Mouse (Mus musculus): ENCODE measurements at regions not wholly inside any gene's neighbourhood (a gene's known extent, or its start where the extent isn't known, plus 50 kb on each side); places are given as distances from the start of the nearest gene placed in this dataset.

DNA sequence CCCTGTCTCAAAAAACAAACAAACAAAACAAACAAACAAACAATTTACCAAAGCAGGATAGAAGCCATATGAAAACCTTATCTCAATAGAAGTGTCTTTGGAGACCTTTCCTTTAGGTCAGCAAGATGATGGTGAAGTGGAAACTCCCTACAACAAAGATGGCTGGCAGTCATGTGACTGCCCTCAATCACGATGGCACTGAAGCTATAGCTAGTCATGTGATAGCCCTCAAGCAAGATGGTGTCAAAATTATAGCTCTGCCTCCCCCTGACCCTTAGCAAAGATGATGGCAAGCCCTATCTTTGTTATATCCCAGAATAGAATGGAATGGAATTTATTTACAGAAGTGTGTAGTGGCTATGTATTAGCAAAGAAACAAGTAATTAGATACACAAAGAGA is 423.2 kb downstream of the 1810013L24Rik start:
- TF ChIP-seq CTCF (IDR thresholded peaks at IDR 0.05; ENCODE audit: low read depth): no peak
- no peak overlapping the region for H3K4me3 ChIP-seq (ENCODE audit: low read depth, low read length)
- H3K4me1 ChIP-seq (replicated peaks; ENCODE audit: control insufficient read depth, insufficient read depth, low read length): no peaks in the 10 kb centered on the region
- no peaks in the 10 kb centered on the region for H3K27me3 ChIP-seq (replicated peaks; ENCODE audit: control insufficient read depth, insufficient read depth, low read length)
- no peak overlapping the region for H3K9ac ChIP-seq (ENCODE audit: low read depth, low read length)
- H3K4me2 ChIP-seq (replicated peaks; ENCODE audit: low read depth): no peak overlapping the region
- no peaks in the 10 kb centered on the region for H3K9me3 ChIP-seq (ENCODE audit: control insufficient read depth)
- H3K36me3 ChIP-seq (ENCODE audit: control insufficient read depth, insufficient read depth): no peaks in the 10 kb centered on the region
- no peak overlapping the region for H3K27ac ChIP-seq (ENCODE audit: low read depth, low read length)
- ATAC-seq: no peak
- 85% methylated on average over 1 of the region's 1 CpGs for WGBS

DNA sequence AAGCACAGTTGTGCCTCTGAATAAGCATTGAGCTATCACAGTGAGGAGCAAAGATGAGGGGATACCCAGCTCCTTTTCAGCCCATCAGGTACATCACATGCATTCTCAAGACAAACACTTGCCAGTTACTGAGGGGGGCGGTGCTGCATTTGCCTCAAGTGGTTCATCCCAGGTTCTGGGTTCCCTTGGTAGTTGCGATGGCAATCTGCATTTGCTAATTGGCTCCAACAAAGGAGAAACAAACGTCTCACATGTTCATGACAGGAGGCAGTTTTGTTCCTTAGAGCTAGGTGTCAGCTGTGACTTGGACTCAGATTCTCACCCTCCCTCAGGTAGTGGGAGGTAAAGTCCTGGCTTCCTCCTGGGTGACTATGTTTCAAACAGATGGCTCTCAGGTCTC is 425.5 kb downstream of the 1810013L24Rik start:
- no peak for TF ChIP-seq CTCF (IDR thresholded peaks at IDR 0.05; ENCODE audit: low read depth)
- no peaks in the 10 kb centered on the region for H3K36me3 ChIP-seq (ENCODE audit: control insufficient read depth, insufficient read depth)
- H3K27me3 ChIP-seq (replicated peaks; ENCODE audit: control insufficient read depth, insufficient read depth, low read length): no peaks in the 10 kb centered on the region
- no peaks in the 10 kb centered on the region for H3K4me1 ChIP-seq (replicated peaks; ENCODE audit: control insufficient read depth, insufficient read depth, low read length)
- H3K9me3 ChIP-seq (ENCODE audit: control insufficient read depth): no peaks in the 10 kb centered on the region
- no peak for ATAC-seq
- no peak overlapping the region for H3K4me3 ChIP-seq (ENCODE audit: low read depth, low read length)
- no peak overlapping the region for H3K4me2 ChIP-seq (replicated peaks; ENCODE audit: low read depth)
- H3K9ac ChIP-seq (ENCODE audit: low read depth, low read length): no peak overlapping the region
- H3K27ac ChIP-seq (ENCODE audit: low read depth, low read length): no peak overlapping the region
- WGBS: 55% methylated on average over 3 of the region's 3 CpGs

DNA sequence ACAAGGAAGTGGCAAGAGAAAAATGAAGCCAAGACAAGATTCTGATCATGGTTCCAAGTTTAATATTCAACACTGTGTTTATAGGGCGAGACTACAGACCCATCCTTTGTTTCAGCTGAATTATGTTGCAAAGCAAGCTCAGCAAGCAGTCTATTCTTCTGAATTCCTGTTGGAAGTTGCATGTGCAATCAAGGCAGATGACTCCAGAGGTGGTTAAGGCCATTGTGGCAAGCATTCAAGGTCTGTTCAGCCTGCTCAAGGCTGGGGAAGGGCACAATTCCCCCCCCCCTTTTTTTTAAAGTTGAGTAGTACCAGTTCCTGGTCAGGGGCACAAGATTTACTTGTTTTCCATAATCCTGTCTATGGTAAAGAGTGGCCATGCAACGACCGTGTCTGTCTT is 431.1 kb downstream of the 1810013L24Rik start:
- H3K4me3 ChIP-seq (ENCODE audit: low read depth, low read length): no peak overlapping the region
- no peaks in the 10 kb centered on the region for H3K36me3 ChIP-seq (ENCODE audit: control insufficient read depth, insufficient read depth)
- ATAC-seq: no peak
- WGBS: 88% methylated on average over 3 of the region's 3 CpGs
- no peak for TF ChIP-seq CTCF (IDR thresholded peaks at IDR 0.05; ENCODE audit: low read depth)
- H3K4me1 ChIP-seq (replicated peaks; ENCODE audit: control insufficient read depth, insufficient read depth, low read length): no peaks in the 10 kb centered on the region
- H3K27me3 ChIP-seq (replicated peaks; ENCODE audit: control insufficient read depth, insufficient read depth, low read length): no peaks in the 10 kb centered on the region
- H3K27ac ChIP-seq (ENCODE audit: low read depth, low read length): no peak overlapping the region
- H3K9me3 ChIP-seq (ENCODE audit: control insufficient read depth): no peaks in the 10 kb centered on the region
- no peak overlapping the region for H3K9ac ChIP-seq (ENCODE audit: low read depth, low read length)
- H3K4me2 ChIP-seq (replicated peaks; ENCODE audit: low read depth): no peak overlapping the region

DNA sequence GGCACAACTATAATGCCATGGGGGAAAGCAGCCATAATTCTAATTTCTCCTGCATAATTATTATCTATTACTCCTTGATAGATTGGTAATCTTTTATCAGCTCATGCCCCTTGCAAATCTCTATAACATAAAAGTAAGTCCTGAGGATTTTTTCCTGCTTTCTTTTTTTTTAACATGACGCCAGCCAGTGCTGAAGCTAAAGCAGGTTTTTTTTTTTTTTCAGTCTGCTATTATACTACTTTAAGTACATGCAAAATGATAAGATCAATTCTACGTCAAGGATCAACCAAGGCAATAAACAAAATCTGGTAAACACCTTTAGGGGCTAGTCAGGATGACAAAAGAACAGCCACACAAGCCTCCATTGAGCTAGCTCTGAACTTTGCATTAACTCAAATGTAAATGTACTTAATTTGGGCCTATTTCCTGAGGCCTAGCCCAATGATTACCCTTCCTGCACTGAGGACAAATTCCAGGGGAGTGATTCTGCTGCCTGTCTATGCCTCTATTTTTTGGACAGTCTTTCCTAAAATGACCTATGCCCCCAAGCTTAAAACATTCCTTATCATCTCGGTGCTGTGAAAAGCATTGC is 434.8 kb downstream of the 1810013L24Rik start:
- H3K9me3 ChIP-seq (ENCODE audit: control insufficient read depth): no peaks in the 10 kb centered on the region
- no peak overlapping the region for H3K4me3 ChIP-seq (ENCODE audit: low read depth, low read length)
- no peaks in the 10 kb centered on the region for H3K27me3 ChIP-seq (replicated peaks; ENCODE audit: control insufficient read depth, insufficient read depth, low read length)
- H3K9ac ChIP-seq (ENCODE audit: low read depth, low read length): no peak overlapping the region
- no peaks in the 10 kb centered on the region for H3K4me1 ChIP-seq (replicated peaks; ENCODE audit: control insufficient read depth, insufficient read depth, low read length)
- H3K36me3 ChIP-seq (ENCODE audit: control insufficient read depth, insufficient read depth): no peaks in the 10 kb centered on the region
- H3K4me2 ChIP-seq (replicated peaks; ENCODE audit: low read depth): no peak overlapping the region
- TF ChIP-seq CTCF (IDR thresholded peaks at IDR 0.05; ENCODE audit: low read depth): no peak
- no peak overlapping the region for H3K27ac ChIP-seq (ENCODE audit: low read depth, low read length)
- 46% methylated on average over 3 of the region's 3 CpGs for WGBS
- no peak for ATAC-seq

DNA sequence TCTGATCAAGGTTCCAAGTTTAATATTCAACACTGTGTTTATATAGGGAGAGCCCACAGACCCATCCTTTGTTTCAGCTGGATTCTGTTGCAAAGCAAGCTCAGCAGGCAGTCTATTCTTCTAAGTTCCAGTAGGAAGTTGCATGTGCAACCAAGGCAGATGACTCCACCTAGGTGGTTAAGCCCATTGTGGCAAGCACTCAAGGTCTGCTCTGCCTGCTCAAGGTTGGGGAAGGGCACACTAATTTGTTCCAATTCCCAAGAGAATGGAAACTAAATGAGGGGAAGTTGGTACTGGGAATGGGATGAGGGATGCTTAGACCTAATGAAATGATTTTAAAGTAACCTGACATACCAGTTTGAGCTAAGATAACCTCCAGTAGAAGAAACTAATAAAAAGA is 437.3 kb downstream of the 1810013L24Rik start:
- TF ChIP-seq CTCF (IDR thresholded peaks at IDR 0.05; ENCODE audit: low read depth): no peak
- Histone ChIP-seq H3K9me3 (ENCODE audit: control insufficient read depth) (no peaks in the 10 kb centered on the region), H3K27ac (ENCODE audit: low read depth, low read length) (no peak overlapping the region), H3K4me1 (replicated peaks; ENCODE audit: control insufficient read depth, insufficient read depth, low read length) (no peaks in the 10 kb centered on the region), H3K36me3 (ENCODE audit: control insufficient read depth, insufficient read depth) (no peaks in the 10 kb centered on the region), H3K9ac (ENCODE audit: low read depth, low read length) (no peak overlapping the region), H3K27me3 (replicated peaks; ENCODE audit: control insufficient read depth, insufficient read depth, low read length) (no peaks in the 10 kb centered on the region), H3K4me3 (ENCODE audit: low read depth, low read length) (no peak overlapping the region), H3K4me2 (replicated peaks; ENCODE audit: low read depth) (no peak overlapping the region)
- ATAC-seq: no peak

DNA sequence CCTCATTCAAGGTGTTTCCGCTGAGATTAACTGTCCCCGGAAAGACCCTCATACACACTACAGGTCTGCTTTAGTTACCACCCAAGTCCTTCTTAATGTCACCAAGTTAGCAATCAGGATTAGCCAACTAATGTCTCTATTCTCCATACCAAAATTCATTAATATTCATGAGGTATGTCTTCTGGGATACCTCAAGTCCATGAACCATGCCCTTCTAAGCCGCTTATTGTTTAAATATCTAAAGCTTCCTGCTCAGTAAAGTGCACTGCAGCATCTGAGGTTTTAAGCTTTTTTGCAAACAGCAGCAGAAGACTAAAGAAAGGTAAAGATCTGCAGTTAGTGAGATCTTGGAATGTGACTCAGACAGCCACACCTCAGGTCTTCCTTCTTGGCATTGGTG is 440.2 kb downstream of the 1810013L24Rik start:
- Histone ChIP-seq H3K9ac (ENCODE audit: low read depth, low read length) (no peak overlapping the region), H3K4me3 (ENCODE audit: low read depth, low read length) (no peak overlapping the region), H3K4me2 (replicated peaks; ENCODE audit: low read depth) (no peak overlapping the region), H3K27ac (ENCODE audit: low read depth, low read length) (no peak overlapping the region), H3K27me3 (replicated peaks; ENCODE audit: control insufficient read depth, insufficient read depth, low read length) (no peaks in the 10 kb centered on the region), H3K9me3 (ENCODE audit: control insufficient read depth) (no peaks in the 10 kb centered on the region), H3K4me1 (replicated peaks; ENCODE audit: control insufficient read depth, insufficient read depth, low read length) (no peaks in the 10 kb centered on the region), H3K36me3 (ENCODE audit: control insufficient read depth, insufficient read depth) (no peaks in the 10 kb centered on the region)
- TF ChIP-seq CTCF (IDR thresholded peaks at IDR 0.05; ENCODE audit: low read depth): no peak
- WGBS: 85% methylated on average over 3 of the region's 3 CpGs
- ATAC-seq: no peak

DNA sequence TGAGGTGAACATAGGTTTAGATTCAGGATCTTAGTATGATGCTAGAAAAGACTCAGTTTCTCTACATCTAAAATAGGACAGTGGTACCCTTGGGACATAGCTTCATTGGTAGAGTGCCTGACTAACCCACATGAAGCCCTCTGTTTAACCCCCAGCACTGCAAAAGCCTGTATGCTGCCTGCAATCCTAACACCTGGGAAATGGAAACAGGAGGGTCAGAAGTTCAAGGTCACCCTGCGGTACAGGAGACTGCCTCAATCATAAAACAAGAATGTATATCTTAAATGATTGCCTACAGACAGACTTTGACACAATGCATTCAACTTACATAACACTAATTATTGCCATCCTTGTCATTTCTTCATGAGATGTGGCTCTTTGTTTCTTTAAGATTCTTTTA is 440.8 kb downstream of the 1810013L24Rik start:
- Histone ChIP-seq H3K27me3 (replicated peaks; ENCODE audit: control insufficient read depth, insufficient read depth, low read length) (no peaks in the 10 kb centered on the region), H3K36me3 (ENCODE audit: control insufficient read depth, insufficient read depth) (no peaks in the 10 kb centered on the region), H3K9ac (ENCODE audit: low read depth, low read length) (no peak overlapping the region), H3K4me2 (replicated peaks; ENCODE audit: low read depth) (no peak overlapping the region), H3K9me3 (ENCODE audit: control insufficient read depth) (no peaks in the 10 kb centered on the region), H3K4me3 (ENCODE audit: low read depth, low read length) (no peak overlapping the region), H3K27ac (ENCODE audit: low read depth, low read length) (no peak overlapping the region), H3K4me1 (replicated peaks; ENCODE audit: control insufficient read depth, insufficient read depth, low read length) (no peaks in the 10 kb centered on the region)
- no peak for TF ChIP-seq CTCF (IDR thresholded peaks at IDR 0.05; ENCODE audit: low read depth)
- 45% methylated on average over 1 of the region's 1 CpGs for WGBS
- ATAC-seq: no peak

All from intestine, postnatal 0 days (tissue).